Mouse (Mus musculus): ENCODE results near the gene Nmu.
A peak's percentile ranks its signal among the peaks of the same experiment; 100 is the strongest.

Gene Nmu

DNA sequence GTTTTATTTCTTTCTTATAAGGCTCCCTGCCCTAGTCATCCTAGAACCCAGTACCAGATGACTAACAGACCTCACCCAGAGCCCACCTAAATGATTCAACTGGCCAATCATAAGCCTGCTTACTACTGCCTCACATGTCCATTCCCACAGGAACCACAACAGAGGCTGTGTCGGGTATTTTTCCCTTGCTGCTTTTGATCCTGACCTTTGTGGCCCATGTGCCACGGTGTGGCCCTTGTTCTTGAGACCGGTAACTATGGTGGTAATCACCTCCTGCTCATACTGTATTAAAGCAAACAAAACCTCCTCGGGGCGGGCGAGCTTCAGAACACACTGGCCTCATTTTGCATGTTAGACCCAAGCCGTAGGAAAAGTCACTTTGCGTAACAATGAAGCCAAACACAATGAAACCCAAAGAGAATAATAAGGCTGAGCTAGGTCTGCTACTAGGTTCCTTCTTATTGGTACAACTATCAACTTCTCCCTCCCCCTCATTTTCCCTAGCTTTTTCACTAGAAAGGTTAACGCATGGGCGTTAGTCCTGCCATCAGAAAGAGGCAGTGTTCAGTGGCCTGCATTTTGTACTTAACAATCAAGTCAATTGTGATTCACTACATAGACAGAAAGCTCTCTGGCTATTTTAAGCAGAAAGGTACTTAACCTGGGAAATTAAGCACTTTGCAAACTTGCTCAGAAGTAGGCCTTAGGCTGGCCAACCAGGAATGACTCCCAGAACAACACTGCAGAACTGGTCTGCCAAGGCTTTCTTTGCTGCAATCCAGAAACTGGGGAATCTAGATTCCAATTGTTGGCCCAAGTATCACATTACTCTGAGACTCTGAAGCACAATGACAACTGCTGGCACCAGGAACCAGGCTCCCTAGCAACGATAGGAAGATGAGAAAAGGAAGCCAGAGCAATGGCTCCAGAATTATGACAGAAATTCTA is 42.1 kb downstream of the Nmu start:
- no peak for DNase-seq (ENCODE audit: low read depth, low spot score)

DNA sequence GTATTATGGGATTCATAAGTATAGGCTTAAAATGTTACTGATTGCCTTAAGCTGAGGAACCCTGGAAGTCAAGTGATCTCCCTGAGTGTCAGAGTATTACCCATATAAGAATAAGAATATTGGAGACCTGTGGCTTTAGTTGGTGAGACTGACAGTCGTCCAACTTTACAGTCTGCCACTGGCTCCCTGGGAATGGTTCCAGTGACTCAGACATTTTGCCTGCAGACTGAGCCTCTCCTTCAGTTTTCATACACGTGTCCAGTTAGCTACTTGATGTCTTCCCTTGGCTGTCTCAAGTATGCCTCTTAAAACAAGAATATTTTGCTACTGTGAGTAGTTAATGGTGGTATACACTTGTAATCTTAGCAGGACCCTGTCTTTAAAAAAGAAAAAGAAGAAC is 55.4 kb downstream of the Nmu start:
- DNase-seq (ENCODE audit: low read depth, low spot score): no peak

DNA sequence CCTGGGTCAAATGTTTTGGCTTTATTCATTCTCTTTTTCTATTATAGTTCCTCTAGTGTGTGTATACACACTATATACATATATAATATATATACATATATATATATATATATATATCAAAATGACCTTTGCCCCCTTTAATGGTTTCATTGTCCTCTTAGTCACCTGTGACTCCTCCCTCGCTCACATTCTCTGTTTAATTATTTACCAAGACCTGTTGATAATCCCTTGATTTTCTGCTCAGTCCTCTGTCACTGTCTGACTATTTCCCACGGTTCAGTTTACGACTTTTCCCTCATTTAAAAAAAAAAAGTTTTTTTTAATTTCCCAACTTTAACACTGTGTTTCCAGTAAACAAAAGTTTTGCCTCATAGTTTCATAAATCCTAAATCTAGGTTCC is 57.3 kb downstream of the Nmu start:
- DNase-seq (ENCODE audit: low read depth, low spot score): no peak

DNA sequence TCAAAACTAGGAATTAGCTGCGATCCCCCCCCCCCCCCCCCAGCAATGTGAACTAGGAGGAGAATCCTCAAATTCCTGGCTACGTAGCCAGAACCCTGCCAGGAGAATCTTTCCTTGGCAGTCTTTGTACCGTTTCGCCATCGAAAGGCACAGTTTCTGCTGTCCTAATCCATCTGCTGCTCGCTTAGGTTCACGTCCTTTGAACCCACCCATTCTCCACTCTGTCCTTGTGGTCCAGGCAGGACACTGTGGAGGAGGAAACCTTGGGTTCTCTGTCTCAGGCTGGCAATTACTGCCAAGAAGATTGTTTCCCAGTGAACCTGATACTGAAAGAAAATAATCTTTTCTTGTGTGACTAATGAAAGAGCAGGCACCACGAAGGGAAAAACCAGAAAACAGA is 58.0 kb downstream of the Nmu start:
- no peak for DNase-seq (ENCODE audit: low read depth, low spot score)

DNA sequence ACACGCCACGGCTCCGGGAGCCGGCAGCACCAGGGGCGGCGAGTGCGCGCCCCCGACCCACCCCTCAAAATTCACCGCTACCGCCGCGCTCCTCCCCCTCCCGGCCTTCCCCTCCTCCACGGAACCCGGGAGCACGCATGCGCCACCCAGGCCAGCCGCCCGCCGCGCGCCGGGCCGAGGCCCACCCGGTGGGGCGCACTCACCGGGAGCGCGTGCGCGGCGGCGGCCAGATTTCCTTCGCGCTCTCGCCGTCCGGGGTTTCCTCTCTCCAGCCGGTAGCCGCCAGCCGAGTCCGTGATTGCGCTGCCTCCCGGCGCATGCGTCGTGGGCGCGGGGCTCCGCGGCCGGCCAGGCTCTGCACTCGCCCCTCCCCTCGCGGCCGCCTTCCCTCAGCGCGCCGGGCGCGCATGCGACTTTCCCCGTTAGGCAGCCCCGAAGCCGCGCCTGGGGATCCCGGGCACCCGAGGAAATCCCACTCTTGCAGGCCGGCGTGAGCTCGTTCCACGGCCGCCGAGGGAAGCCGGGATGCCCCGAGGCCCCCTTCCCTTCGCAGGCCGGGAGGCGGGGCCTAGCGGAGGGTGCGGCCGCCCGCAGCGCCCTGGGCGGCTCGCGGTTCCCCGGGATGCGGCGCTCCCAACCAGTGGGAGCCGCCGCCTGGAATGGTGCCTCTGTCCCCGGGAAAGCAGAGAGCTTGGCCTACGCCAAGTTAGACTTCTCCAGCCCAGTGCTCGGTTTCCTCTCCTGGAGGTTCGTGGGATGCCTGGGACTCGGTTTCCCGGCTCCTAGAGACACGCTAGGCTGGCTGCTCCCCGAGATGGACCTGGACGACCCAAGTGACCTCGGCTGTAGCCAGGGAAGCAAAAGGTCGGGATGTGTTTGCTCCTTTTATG is 58.9 kb downstream of the Nmu start, which contains the start of gene Clock:
Clock (minus strand) TSS at position 341 of the 890 bp plus-strand sequence.
- DNase-seq (ENCODE audit: low read depth, low spot score): peak; percentile 74

DNA sequence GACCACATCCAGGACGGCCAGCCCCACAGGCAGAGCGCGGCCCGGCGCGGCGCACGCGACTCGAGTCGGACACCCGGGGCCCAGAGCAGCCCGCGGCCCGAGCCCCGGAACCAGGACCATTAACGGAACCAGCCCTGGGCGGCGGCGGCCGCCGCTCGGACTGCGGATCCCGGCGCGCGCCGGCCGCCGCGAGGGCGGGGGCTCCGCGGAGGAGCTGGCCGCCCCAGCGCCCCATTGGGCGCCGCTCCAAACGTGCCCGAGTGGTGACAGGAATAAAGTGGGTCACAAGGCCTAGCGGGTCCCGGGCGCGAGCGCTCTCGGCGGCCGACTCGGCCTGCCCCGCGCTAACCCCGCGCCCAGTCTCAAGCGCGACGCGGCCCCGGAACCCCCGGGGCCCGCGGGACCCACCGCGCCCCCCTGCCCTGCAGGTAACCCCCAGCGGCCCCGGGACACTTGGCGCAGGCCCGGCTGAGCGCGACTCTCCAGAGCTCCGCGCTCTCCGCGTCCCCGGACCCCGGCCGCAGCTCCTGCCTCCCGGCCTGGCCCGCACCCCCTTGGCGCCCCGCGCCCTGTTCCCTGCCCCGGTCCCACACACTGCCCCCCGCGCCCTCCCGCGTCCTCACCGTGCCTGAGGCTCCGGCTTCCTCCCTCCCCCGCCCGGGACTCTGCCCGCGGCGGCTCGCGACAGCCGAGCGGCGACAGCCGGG is 59.7 kb downstream of the Nmu start:
- peak; percentile 28 for DNase-seq (ENCODE audit: low read depth, low spot score)

DNA sequence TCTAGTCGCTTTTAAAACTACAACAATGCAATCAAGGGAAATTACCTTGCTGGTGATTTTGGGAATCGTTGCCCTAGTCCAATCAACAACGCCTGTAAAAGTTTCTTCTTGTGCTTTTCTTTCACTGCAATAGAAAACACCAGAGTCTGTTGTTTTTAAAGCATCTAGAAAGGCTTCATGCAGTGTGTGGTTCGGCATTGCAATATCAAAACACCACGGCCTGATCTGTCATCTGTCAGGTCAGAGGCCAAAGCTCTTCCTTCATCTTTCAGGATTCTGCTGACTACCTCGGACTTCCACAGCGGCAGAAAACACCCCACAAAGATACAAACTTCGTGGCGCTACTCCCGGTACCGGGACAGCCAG is 60.2 kb downstream of the Nmu start:
- no peak for DNase-seq (ENCODE audit: low read depth, low spot score)

DNA sequence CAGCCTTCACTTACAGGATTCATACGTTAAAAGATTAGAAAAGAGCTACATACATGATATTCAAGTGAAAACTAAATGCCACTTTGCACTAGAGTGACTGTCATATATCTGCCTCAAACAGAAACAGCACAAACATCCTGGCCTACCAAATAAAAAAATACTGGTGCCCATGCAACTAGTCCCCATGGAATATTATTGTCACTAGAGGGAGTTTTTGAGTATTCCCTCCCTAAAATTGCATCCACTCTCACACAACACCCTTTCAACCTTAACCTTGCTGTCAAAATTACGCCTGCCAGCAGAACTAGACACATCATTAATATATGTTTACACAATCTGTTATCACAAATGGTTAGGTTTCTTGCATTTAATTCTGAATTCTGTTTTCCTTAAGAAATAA is 61.6 kb downstream of the Nmu start:
- DNase-seq (ENCODE audit: low read depth, low spot score): no peak

DNA sequence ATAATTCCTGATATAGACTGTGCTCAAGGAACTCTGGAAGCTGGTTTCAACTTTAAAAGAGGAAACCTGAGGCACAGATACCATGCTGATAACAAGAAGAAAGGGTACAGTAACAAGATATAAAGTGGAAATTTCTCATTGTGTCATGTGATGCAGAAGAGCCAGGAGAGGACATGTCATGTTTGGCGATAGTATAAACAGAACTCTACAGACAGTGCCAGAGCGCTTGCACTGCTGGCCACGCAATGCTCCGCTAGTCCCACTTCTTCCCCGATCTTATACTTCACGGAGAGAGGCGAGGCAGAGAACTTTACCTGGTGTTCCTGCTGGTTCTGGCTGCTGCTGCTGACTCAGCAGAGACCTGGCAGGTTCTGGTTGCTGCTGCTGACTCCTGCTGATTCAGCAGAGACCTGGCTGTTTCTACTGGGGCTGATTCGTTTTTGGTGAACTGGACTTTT is 74.3 kb downstream of the Nmu start:
- DNase-seq (ENCODE audit: low read depth, low spot score): no peak

DNA sequence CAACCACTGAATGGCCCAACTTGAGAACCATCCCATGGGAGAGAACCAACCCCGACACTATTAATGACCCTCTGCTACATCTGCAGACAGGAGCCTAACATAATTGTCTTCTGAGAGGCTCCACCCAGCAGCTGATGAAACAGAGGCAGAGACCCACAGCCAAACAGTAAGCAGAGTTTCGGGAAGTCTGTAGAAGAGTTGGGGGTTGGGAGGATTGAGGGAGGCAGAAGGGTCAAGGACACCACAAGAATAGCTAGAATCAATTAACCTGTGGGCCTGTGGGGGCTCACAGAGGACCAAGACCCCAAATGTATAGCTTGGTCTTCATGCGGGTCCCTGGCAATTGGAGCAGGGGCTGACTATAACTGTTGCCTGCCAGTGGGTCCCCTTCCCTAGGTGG is 75.3 kb downstream of the Nmu start:
- DNase-seq (ENCODE audit: low read depth, low spot score): no peak

DNA sequence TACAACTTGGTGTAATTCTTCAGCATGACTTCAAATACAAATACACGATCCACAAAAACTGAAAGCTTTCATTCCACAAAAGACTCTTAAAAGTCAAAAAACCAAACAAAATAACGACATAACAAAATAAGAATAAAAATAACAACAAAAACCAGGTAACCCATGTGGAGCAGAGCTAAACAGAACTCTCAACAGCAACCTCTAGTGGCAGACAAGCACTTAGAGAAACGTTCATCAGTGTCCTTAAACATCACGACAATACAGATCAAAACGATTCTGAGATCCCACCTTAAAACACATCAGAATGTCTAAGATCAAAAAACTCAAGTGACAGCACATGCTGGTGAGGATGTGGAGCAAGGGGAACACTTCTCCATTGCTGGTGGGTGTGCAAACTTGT is 76.5 kb downstream of the Nmu start:
- no peak for DNase-seq (ENCODE audit: low read depth, low spot score)

DNA sequence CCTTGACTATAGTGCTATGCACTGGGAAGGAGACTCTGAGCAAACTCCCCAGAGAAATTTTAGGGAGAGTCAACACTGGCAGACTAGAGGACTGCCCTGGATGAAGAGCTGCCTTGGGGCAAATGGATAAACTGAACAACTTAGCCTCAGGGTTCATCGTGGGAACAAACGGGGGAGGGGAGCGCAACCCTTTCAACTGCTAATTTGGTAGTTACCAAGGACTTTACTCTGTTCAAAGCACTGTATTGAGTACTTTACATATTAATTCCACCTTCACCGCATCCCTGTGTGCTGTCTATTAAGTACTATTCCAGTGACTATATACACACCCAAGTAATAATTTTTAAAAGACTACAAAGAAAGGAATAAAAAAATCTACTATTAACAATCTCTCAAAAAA is 77.9 kb downstream of the Nmu start:
- no peak for DNase-seq (ENCODE audit: low read depth, low spot score)

DNA sequence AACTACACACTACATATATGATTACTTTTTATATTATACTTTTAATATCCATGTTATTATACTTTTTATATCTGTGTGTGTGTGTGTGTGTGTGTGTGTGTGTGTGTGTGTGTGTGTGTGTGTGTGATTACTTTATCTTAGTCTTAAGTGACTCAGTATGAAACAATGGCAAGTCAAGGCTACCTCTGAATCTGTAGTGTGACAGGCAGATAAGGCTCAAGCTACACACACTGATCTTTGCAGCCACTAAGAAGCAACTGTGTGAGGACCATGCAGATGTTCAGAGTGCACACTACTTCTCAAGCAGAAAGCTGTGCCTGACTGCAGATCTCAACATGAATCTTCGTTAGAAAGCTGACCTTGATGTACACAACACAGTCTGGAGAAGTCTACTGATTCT is 79.7 kb downstream of the Nmu start:
- DNase-seq (ENCODE audit: low read depth, low spot score): no peak

All from telencephalon, adult 2 months (tissue).